Mouse (Mus musculus): ENCODE results near the gene Krtap19-4. TPM values are rescaled to one million over a fixed set of nuclear protein-coding genes. Genes with fewer than 3 reads are reported as not detected.

Krtap19-4 gene
- total and polyA plus RNA-seq, 3 experiments = not detected

DNA sequence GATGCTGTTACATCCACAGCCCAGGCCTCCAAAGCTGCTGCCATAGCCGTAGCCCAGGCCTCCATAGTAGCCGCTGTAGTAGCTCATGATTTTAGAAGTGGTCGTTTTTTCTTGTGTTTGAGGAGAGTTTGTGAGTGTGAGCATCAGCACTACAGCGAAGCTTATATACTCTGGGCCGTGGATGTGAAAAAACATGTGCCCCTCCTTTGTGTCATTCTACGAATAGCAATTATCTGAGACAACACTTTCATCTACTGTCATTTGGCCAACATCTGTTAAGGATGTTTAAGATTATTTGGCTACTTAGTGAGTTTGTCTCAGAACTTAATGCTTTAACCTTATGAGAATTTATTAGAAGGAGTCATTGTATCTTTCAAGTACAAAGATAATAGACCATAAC lies 15.6 kb downstream of the Krtap19-4 start, which contains the start of gene Krtap19-1:
Gene Krtap19-1, minus strand, starts transcription at position 101 of the 400 bp plus-strand sequence.
- H3K9me3 ChIP-seq (replicated peaks) = no peaks in the 10 kb centered on the region; the same call in 1 of the 2 replicates
- ATAC-seq (ENCODE audit: extremely low read depth, insufficient number of reproducible peaks, low FRiP score, poor library complexity, severe bottlenecking) (no peak), DNase-seq (ENCODE audit: low spot score) (no peak)
- no peaks in the 10 kb centered on the region for H3K27me3 ChIP-seq (ENCODE audit: insufficient read depth, low read length)
- H3K4me1 ChIP-seq (ENCODE audit: insufficient read depth, low read depth, low read length) = no peaks in the 10 kb centered on the region
- TF ChIP-seq TAL1 (conservative IDR thresholded peaks at IDR 0.05; ENCODE audit: low read depth, low read length) (no peak), POLR2AphosphoS5 (IDR thresholded peaks at IDR 0.05; ENCODE audit: insufficient replicate concordance, low read depth, low read length) (no peak), CTCF (IDR thresholded peaks at IDR 0.05; ENCODE audit: low read depth, low read length) (no peak)
- no peaks in the 10 kb centered on the region for H3K36me3 ChIP-seq (replicated peaks)
- no peak within 1 kb of the TSS for H3K4me3 ChIP-seq (ENCODE audit: low read depth, low read length)

- Histone ChIP-seq H3K4me1 (ENCODE audit: insufficient read depth, low read depth, low read length) (no peaks in the 10 kb centered on the region), H3K4me3 (ENCODE audit: low read depth, low read length) (no peak overlapping the region), H3K9me3 (replicated peaks) (peaks cover 4% of the 10 kb centered on the region; the same call in 1 of the 2 replicates), H3K36me3 (replicated peaks) (no peaks in the 10 kb centered on the region), H3K27me3 (ENCODE audit: insufficient read depth, low read length) (no peaks in the 10 kb centered on the region)
- ATAC-seq (ENCODE audit: extremely low read depth, insufficient number of reproducible peaks, low FRiP score, poor library complexity, severe bottlenecking) (no peak), DNase-seq (ENCODE audit: low spot score) (no peak)
- TF ChIP-seq CTCF (IDR thresholded peaks at IDR 0.05; ENCODE audit: low read depth, low read length) (no peak), GATA1 (IDR thresholded peaks at IDR 0.05; ENCODE audit: borderline replicate concordance, low read length) (no peak), POLR2AphosphoS5 (IDR thresholded peaks at IDR 0.05; ENCODE audit: insufficient replicate concordance, low read depth, low read length) (no peak), GATA2 (IDR thresholded peaks at IDR 0.05; ENCODE audit: borderline replicate concordance, low read depth, low read length) (no peak), TAL1 (conservative IDR thresholded peaks at IDR 0.05; ENCODE audit: low read depth, low read length) (no peak)
Measured at GRCm38 (mm10) chr16:88864887-88865407, 19.9 kb downstream of the Krtap19-4 start.

DNA sequence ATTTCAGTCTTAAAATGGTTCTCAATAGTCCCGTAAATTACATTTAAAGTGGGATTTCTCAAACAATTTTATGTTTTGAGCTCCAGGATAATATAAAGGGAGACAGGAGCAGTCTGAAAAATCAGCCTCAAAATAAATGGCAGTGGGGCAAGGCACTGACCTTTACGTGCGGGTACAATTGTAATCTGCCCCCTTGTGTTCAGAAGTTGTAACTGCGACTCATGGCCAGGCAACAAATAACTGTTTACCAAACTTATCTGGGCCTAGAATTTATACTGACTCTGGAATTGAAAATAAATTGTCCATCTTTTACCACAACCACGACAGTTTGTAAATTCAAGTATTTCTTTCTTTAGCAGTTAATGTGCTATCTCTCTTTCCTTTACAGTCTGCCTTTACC lies 33.4 kb downstream of the Krtap19-4 start:
- H3K9me3 ChIP-seq (replicated peaks) = peaks cover 5% of the 10 kb centered on the region
- TF ChIP-seq CTCF (IDR thresholded peaks at IDR 0.05; ENCODE audit: low read depth, low read length) (peak; percentile 41), GATA2 (IDR thresholded peaks at IDR 0.05; ENCODE audit: borderline replicate concordance, low read depth, low read length) (no peak)
- H3K4me3 ChIP-seq (ENCODE audit: low read depth, low read length) = no peak overlapping the region
- DNase-seq (ENCODE audit: low spot score) = no peak
- H3K4me1 ChIP-seq (ENCODE audit: insufficient read depth, low read depth, low read length) = no peaks in the 10 kb centered on the region
- ATAC-seq (ENCODE audit: extremely low read depth, insufficient number of reproducible peaks, low FRiP score, poor library complexity, severe bottlenecking) = no peak
- H3K27me3 ChIP-seq (ENCODE audit: insufficient read depth, low read length) = no peaks in the 10 kb centered on the region
- no peaks in the 10 kb centered on the region for H3K36me3 ChIP-seq (replicated peaks)

GRCm38 (mm10) chr16:88848558-88848957 lies 36.3 kb downstream of the Krtap19-4 start:
- no peaks in the 10 kb centered on the region for H3K36me3 ChIP-seq (replicated peaks)
- DNase-seq (ENCODE audit: low spot score) (no peak), ATAC-seq (ENCODE audit: extremely low read depth, insufficient number of reproducible peaks, low FRiP score, poor library complexity, severe bottlenecking) (no peak)
- no peaks in the 10 kb centered on the region for H3K4me1 ChIP-seq (ENCODE audit: insufficient read depth, low read depth, low read length)
- H3K4me3 ChIP-seq (ENCODE audit: low read depth, low read length) = no peak overlapping the region
- peaks cover 8% of the 10 kb centered on the region for H3K9me3 ChIP-seq (replicated peaks)
- no peaks in the 10 kb centered on the region for H3K27me3 ChIP-seq (ENCODE audit: insufficient read depth, low read length)
- TF ChIP-seq CTCF (IDR thresholded peaks at IDR 0.05; ENCODE audit: low read depth, low read length) = no peak
- TF ChIP-seq POLR2AphosphoS5 (IDR thresholded peaks at IDR 0.05; ENCODE audit: insufficient replicate concordance, low read depth, low read length) = no peak
- TF ChIP-seq GATA2 (IDR thresholded peaks at IDR 0.05; ENCODE audit: borderline replicate concordance, low read depth, low read length) = no peak
- TF ChIP-seq GATA1 (IDR thresholded peaks at IDR 0.05; ENCODE audit: borderline replicate concordance, low read length) = no peak
- no peak for TF ChIP-seq TAL1 (conservative IDR thresholded peaks at IDR 0.05; ENCODE audit: low read depth, low read length)

DNA sequence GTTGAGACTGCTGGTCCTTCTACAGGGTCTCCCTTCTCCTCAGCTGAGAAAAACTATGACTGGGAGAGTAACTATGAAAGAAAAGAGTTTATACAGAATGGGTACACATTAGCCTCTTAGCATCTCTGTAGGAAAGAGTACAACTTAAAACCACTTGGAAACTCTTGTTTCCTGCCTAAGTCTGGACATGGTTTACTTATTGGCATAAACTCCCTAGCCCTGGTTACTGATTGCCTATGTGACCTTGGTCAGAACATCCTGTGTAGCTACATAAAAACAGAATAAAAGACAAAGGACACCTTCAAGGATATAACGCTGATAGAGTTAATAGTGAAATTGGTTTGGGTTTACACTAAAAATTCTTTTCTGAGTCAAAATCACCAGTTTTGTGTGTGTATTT lies 37.5 kb downstream of the Krtap19-4 start:
- no peaks in the 10 kb centered on the region for H3K4me1 ChIP-seq (ENCODE audit: insufficient read depth, low read depth, low read length)
- TF ChIP-seq POLR2AphosphoS5 (IDR thresholded peaks at IDR 0.05; ENCODE audit: insufficient replicate concordance, low read depth, low read length) (no peak), TAL1 (conservative IDR thresholded peaks at IDR 0.05; ENCODE audit: low read depth, low read length) (no peak), GATA1 (IDR thresholded peaks at IDR 0.05; ENCODE audit: borderline replicate concordance, low read length) (no peak), CTCF (IDR thresholded peaks at IDR 0.05; ENCODE audit: low read depth, low read length) (no peak), GATA2 (IDR thresholded peaks at IDR 0.05; ENCODE audit: borderline replicate concordance, low read depth, low read length) (no peak)
- no peak overlapping the region for H3K4me3 ChIP-seq (ENCODE audit: low read depth, low read length)
- ATAC-seq (ENCODE audit: extremely low read depth, insufficient number of reproducible peaks, low FRiP score, poor library complexity, severe bottlenecking) = no peak
- peaks cover 13% of the 10 kb centered on the region for H3K9me3 ChIP-seq (replicated peaks)
- DNase-seq (ENCODE audit: low spot score) = no peak
- no peaks in the 10 kb centered on the region for H3K36me3 ChIP-seq (replicated peaks)
- no peaks in the 10 kb centered on the region for H3K27me3 ChIP-seq (ENCODE audit: insufficient read depth, low read length)

Other genes starting within 250 kb of the Krtap19-4 start
Only the 20 nearest of the 24 such genes appear.
- gene 2310061N02Rik, start 177.1 kb downstream of the Krtap19-4 start, total RNA-seq (2014; fragmentation: Nextera tagmentation) = not detected in 2 replicates
- gene 2310061N02Rik, start 177.1 kb downstream of the Krtap19-4 start, total RNA-seq (2017) = not detected in 2 replicates
- gene 2310061N02Rik, start 177.1 kb downstream of the Krtap19-4 start, polyA plus RNA-seq (2012) = not detected in 2 replicates
- gene Krtap13-1, start 156.2 kb downstream of the Krtap19-4 start, total RNA-seq (2014; fragmentation: Nextera tagmentation) = not detected in 2 replicates
- gene Krtap13-1, start 156.2 kb downstream of the Krtap19-4 start, total RNA-seq (2017) = 0.27 TPM in 1 of 2 replicates, not detected in the other
- not detected in 2 replicates for gene Krtap13-1, start 156.2 kb downstream of the Krtap19-4 start, polyA plus RNA-seq (2012)
- gene Krtap13, start 133.5 kb downstream of the Krtap19-4 start, total RNA-seq (2014; fragmentation: Nextera tagmentation) = not detected in 2 replicates
- not detected in 2 replicates for gene Krtap13, start 133.5 kb downstream of the Krtap19-4 start, total RNA-seq (2017)
- not detected in 2 replicates for gene Krtap13, start 133.5 kb downstream of the Krtap19-4 start, polyA plus RNA-seq (2012)
- gene 2310034C09Rik, start 126.2 kb downstream of the Krtap19-4 start, total RNA-seq (2014; fragmentation: Nextera tagmentation) = not detected in 2 replicates
- gene 2310034C09Rik, start 126.2 kb downstream of the Krtap19-4 start, total RNA-seq (2017) = not detected in 2 replicates
- gene 2310034C09Rik, start 126.2 kb downstream of the Krtap19-4 start, polyA plus RNA-seq (2012) = not detected in 2 replicates
- not detected in 2 replicates for gene 2310057N15Rik, start 110.9 kb downstream of the Krtap19-4 start, total RNA-seq (2014; fragmentation: Nextera tagmentation)
- 0.12 TPM in 1 of 2 replicates, not detected in the other for gene 2310057N15Rik, start 110.9 kb downstream of the Krtap19-4 start, total RNA-seq (2017)
- gene 2310057N15Rik, start 110.9 kb downstream of the Krtap19-4 start, polyA plus RNA-seq (2012) = not detected in 2 replicates
- not detected in 2 replicates for gene Gm5965, start 107.2 kb downstream of the Krtap19-4 start, total RNA-seq (2014; fragmentation: Nextera tagmentation)
- not detected in 2 replicates for gene Gm5965, start 107.2 kb downstream of the Krtap19-4 start, total RNA-seq (2017)
- 0.17 TPM in 1 of 2 replicates, not detected in the other for gene Gm5965, start 107.2 kb downstream of the Krtap19-4 start, polyA plus RNA-seq (2012)
- gene Gm20741, start 72.9 kb downstream of the Krtap19-4 start, total RNA-seq (2014; fragmentation: Nextera tagmentation) = not detected in 2 replicates
- gene Gm20741, start 72.9 kb downstream of the Krtap19-4 start, total RNA-seq (2017) = not detected in 2 replicates
- not detected in 2 replicates for gene Gm20741, start 72.9 kb downstream of the Krtap19-4 start, polyA plus RNA-seq (2012)
- gene Krtap15, start 64.9 kb downstream of the Krtap19-4 start, total RNA-seq (2014; fragmentation: Nextera tagmentation) = not detected in 2 replicates
- not detected in 2 replicates for gene Krtap15, start 64.9 kb downstream of the Krtap19-4 start, total RNA-seq (2017)
- not detected in 2 replicates for gene Krtap15, start 64.9 kb downstream of the Krtap19-4 start, polyA plus RNA-seq (2012)
- not detected in 2 replicates for gene Krtap14, start 58.9 kb downstream of the Krtap19-4 start, total RNA-seq (2014; fragmentation: Nextera tagmentation)
- gene Krtap14, start 58.9 kb downstream of the Krtap19-4 start, total RNA-seq (2017) = 0.17 TPM in 1 of 2 replicates, not detected in the other
- gene Krtap14, start 58.9 kb downstream of the Krtap19-4 start, polyA plus RNA-seq (2012) = not detected in 2 replicates
- gene Krtap19-1, start 15.7 kb downstream of the Krtap19-4 start, total RNA-seq (2014; fragmentation: Nextera tagmentation) = not detected in 2 replicates
- gene Krtap19-1, start 15.7 kb downstream of the Krtap19-4 start, total RNA-seq (2017) = not detected in 2 replicates
- not detected in 2 replicates for gene Krtap19-1, start 15.7 kb downstream of the Krtap19-4 start, polyA plus RNA-seq (2012)
- not detected in 2 replicates for gene Krtap19-2, start 10.8 kb downstream of the Krtap19-4 start, total RNA-seq (2014; fragmentation: Nextera tagmentation)
- not detected in 2 replicates for gene Krtap19-2, start 10.8 kb downstream of the Krtap19-4 start, total RNA-seq (2017)
- not detected in 2 replicates for gene Krtap19-2, start 10.8 kb downstream of the Krtap19-4 start, polyA plus RNA-seq (2012)
- gene Krtap19-3, start 7.1 kb downstream of the Krtap19-4 start, total RNA-seq (2014; fragmentation: Nextera tagmentation) = not detected in 2 replicates
- gene Krtap19-3, start 7.1 kb downstream of the Krtap19-4 start, total RNA-seq (2017) = not detected in 2 replicates
- gene Krtap19-3, start 7.1 kb downstream of the Krtap19-4 start, polyA plus RNA-seq (2012) = not detected in 2 replicates
- gene Krtap19-5, start 11.4 kb upstream of the Krtap19-4 start, total RNA-seq (2014; fragmentation: Nextera tagmentation) = not detected in 2 replicates
- gene Krtap19-5, start 11.4 kb upstream of the Krtap19-4 start, total RNA-seq (2017) = not detected in 2 replicates
- gene Krtap19-5, start 11.4 kb upstream of the Krtap19-4 start, polyA plus RNA-seq (2012) = not detected in 2 replicates
- not detected in 2 replicates for gene Krtap19-9b, start 47.2 kb upstream of the Krtap19-4 start, total RNA-seq (2014; fragmentation: Nextera tagmentation)
- gene Krtap19-9b, start 47.2 kb upstream of the Krtap19-4 start, total RNA-seq (2017) = not detected in 2 replicates
- gene Krtap19-9b, start 47.2 kb upstream of the Krtap19-4 start, polyA plus RNA-seq (2012) = not detected in 2 replicates
- gene Krtap16-3, start 77.8 kb upstream of the Krtap19-4 start, total RNA-seq (2014; fragmentation: Nextera tagmentation) = not detected in 2 replicates
- 0.23 TPM in 1 of 2 replicates, not detected in the other for gene Krtap16-3, start 77.8 kb upstream of the Krtap19-4 start, total RNA-seq (2017)
- not detected in 2 replicates for gene Krtap16-3, start 77.8 kb upstream of the Krtap19-4 start, polyA plus RNA-seq (2012)
- not detected in 2 replicates for gene Krtap22-2, start 125.7 kb upstream of the Krtap19-4 start, total RNA-seq (2014; fragmentation: Nextera tagmentation)
- 1.0 TPM in 1 of 2 replicates, not detected in the other for gene Krtap22-2, start 125.7 kb upstream of the Krtap19-4 start, total RNA-seq (2017)
- not detected in 2 replicates for gene Krtap22-2, start 125.7 kb upstream of the Krtap19-4 start, polyA plus RNA-seq (2012)
- gene Gm10229, start 130.2 kb upstream of the Krtap19-4 start, total RNA-seq (2014; fragmentation: Nextera tagmentation) = not detected in 2 replicates
- not detected in 2 replicates for gene Gm10229, start 130.2 kb upstream of the Krtap19-4 start, total RNA-seq (2017)
- not detected in 2 replicates for gene Gm10229, start 130.2 kb upstream of the Krtap19-4 start, polyA plus RNA-seq (2012)
- gene Krtap6-1, start 146.6 kb upstream of the Krtap19-4 start, total RNA-seq (2014; fragmentation: Nextera tagmentation) = not detected in 2 replicates
- gene Krtap6-1, start 146.6 kb upstream of the Krtap19-4 start, total RNA-seq (2017) = not detected in 2 replicates
- not detected in 2 replicates for gene Krtap6-1, start 146.6 kb upstream of the Krtap19-4 start, polyA plus RNA-seq (2012)
- gene Gm10228, start 156.4 kb upstream of the Krtap19-4 start, total RNA-seq (2014; fragmentation: Nextera tagmentation) = not detected in 2 replicates
- not detected in 2 replicates for gene Gm10228, start 156.4 kb upstream of the Krtap19-4 start, total RNA-seq (2017)
- not detected in 2 replicates for gene Gm10228, start 156.4 kb upstream of the Krtap19-4 start, polyA plus RNA-seq (2012)
- gene Krtap6-5, start 162.8 kb upstream of the Krtap19-4 start, total RNA-seq (2014; fragmentation: Nextera tagmentation) = not detected in 2 replicates
- not detected in 2 replicates for gene Krtap6-5, start 162.8 kb upstream of the Krtap19-4 start, total RNA-seq (2017)
- gene Krtap6-5, start 162.8 kb upstream of the Krtap19-4 start, polyA plus RNA-seq (2012) = not detected in 2 replicates